Mouse (Mus musculus): ENCODE measurements at regions not wholly inside any gene's neighbourhood (a gene's known extent, or its start where the extent isn't known, plus 50 kb on each side); places are given as distances from the start of the nearest gene placed in this dataset.

GRCm38 (mm10) chr11:6988884-6989824 lies 74.1 kb upstream of the Adcy1 start:
- Histone ChIP-seq H3K9ac (ENCODE audit: low read length) (no peak overlapping the region), H3K9me3 (ENCODE audit: control insufficient read depth, low read length) (no peaks in the 10 kb centered on the region), H3K36me3 (ENCODE audit: control insufficient read depth, insufficient read depth, low read length) (no peaks in the 10 kb centered on the region), H3K4me3 (ENCODE audit: control insufficient read depth in 1 of 2, insufficient read depth in 1 of 2, low read depth in 1 of 2, low read length in 2 of 2) (no peak overlapping the region), H3K4me1 (ENCODE audit: control insufficient read depth in 2 of 2, insufficient read depth in 2 of 2, low read length in 2 of 2) (peaks cover 2% of the 10 kb centered on the region in 2 experiments; a peak in 2 of 4 replicates), H3K27ac (replicated peaks in 1 of 2; ENCODE audit: control insufficient read depth in 1 of 2, insufficient read depth in 1 of 2, low read depth in 2 of 2, low read length in 2 of 2) (no peak overlapping the region), H3K4me2 (ENCODE audit: low read length) (no peak overlapping the region), H3K27me3 (ENCODE audit: control insufficient read depth, insufficient read depth, low read length) (no peaks in the 10 kb centered on the region)
- 80% methylated on average over 8 of the region's 8 CpGs for WGBS
- ATAC-seq (ENCODE audit: insufficient number of reproducible peaks, insufficient read depth, low FRiP score, low read depth), result no peak

- ATAC-seq (ENCODE audit: insufficient number of reproducible peaks, insufficient read depth, low FRiP score, low read depth), result no peak
- Histone ChIP-seq H3K4me3 (ENCODE audit: control insufficient read depth in 1 of 2, insufficient read depth in 1 of 2, low read depth in 1 of 2, low read length in 2 of 2) (no peak overlapping the region), H3K4me2 (ENCODE audit: low read length) (no peak overlapping the region), H3K9ac (ENCODE audit: low read length) (no peak overlapping the region), H3K27me3 (ENCODE audit: control insufficient read depth, insufficient read depth, low read length) (no peaks in the 10 kb centered on the region), H3K4me1 (ENCODE audit: control insufficient read depth in 2 of 2, insufficient read depth in 2 of 2, low read length in 2 of 2) (no peaks in the 10 kb centered on the region), H3K9me3 (ENCODE audit: control insufficient read depth, low read length) (no peaks in the 10 kb centered on the region), H3K27ac (replicated peaks in 1 of 2; ENCODE audit: control insufficient read depth in 1 of 2, insufficient read depth in 1 of 2, low read depth in 2 of 2, low read length in 2 of 2) (no peak overlapping the region), H3K36me3 (ENCODE audit: control insufficient read depth, insufficient read depth, low read length) (no peaks in the 10 kb centered on the region)
- 63% methylated on average over 2 of the region's 2 CpGs for WGBS
Observed at GRCm38 (mm10) chr11:6987995-6988394, 75.3 kb upstream of the Adcy1 start.

- H3K4me2 ChIP-seq (ENCODE audit: low read length), result no peak overlapping the region
- no peak overlapping the region for H3K27ac ChIP-seq (replicated peaks in 1 of 2; ENCODE audit: control insufficient read depth in 1 of 2, insufficient read depth in 1 of 2, low read depth in 2 of 2, low read length in 2 of 2)
- no peaks in the 10 kb centered on the region for H3K27me3 ChIP-seq (ENCODE audit: control insufficient read depth, insufficient read depth, low read length)
- WGBS, result 68% methylated on average over 1 of the region's 1 CpGs
- H3K4me3 ChIP-seq (ENCODE audit: control insufficient read depth in 1 of 2, insufficient read depth in 1 of 2, low read depth in 1 of 2, low read length in 2 of 2), result no peak overlapping the region
- no peaks in the 10 kb centered on the region for H3K36me3 ChIP-seq (ENCODE audit: control insufficient read depth, insufficient read depth, low read length)
- no peaks in the 10 kb centered on the region for H3K9me3 ChIP-seq (ENCODE audit: control insufficient read depth, low read length)
- no peaks in the 10 kb centered on the region for H3K4me1 ChIP-seq (ENCODE audit: control insufficient read depth in 2 of 2, insufficient read depth in 2 of 2, low read length in 2 of 2)
- H3K9ac ChIP-seq (ENCODE audit: low read length), result no peak overlapping the region
- no peak for ATAC-seq (ENCODE audit: insufficient number of reproducible peaks, insufficient read depth, low FRiP score, low read depth)
Observed at GRCm38 (mm10) chr11:6987105-6987504, 76.2 kb upstream of the Adcy1 start.

GRCm38 (mm10) chr11:6982076-6982475 lies 81.2 kb upstream of the Adcy1 start:
- H3K4me1 ChIP-seq (ENCODE audit: control insufficient read depth in 2 of 2, insufficient read depth in 2 of 2, low read length in 2 of 2), result no peaks in the 10 kb centered on the region
- H3K36me3 ChIP-seq (ENCODE audit: control insufficient read depth, insufficient read depth, low read length), result no peaks in the 10 kb centered on the region
- H3K4me3 ChIP-seq (ENCODE audit: control insufficient read depth in 1 of 2, insufficient read depth in 1 of 2, low read depth in 1 of 2, low read length in 2 of 2), result no peak overlapping the region
- no peaks in the 10 kb centered on the region for H3K27me3 ChIP-seq (ENCODE audit: control insufficient read depth, insufficient read depth, low read length)
- WGBS, result 85% methylated on average over 7 of the region's 7 CpGs
- H3K9ac ChIP-seq (ENCODE audit: low read length), result no peak overlapping the region
- no peak overlapping the region for H3K27ac ChIP-seq (replicated peaks in 1 of 2; ENCODE audit: control insufficient read depth in 1 of 2, insufficient read depth in 1 of 2, low read depth in 2 of 2, low read length in 2 of 2)
- no peak for ATAC-seq (ENCODE audit: insufficient number of reproducible peaks, insufficient read depth, low FRiP score, low read depth)
- no peaks in the 10 kb centered on the region for H3K9me3 ChIP-seq (ENCODE audit: control insufficient read depth, low read length)
- no peak overlapping the region for H3K4me2 ChIP-seq (ENCODE audit: low read length)

- no peak overlapping the region for H3K4me3 ChIP-seq (ENCODE audit: control insufficient read depth in 1 of 2, insufficient read depth in 1 of 2, low read depth in 1 of 2, low read length in 2 of 2)
- no peak overlapping the region for H3K4me2 ChIP-seq (ENCODE audit: low read length)
- no peak for ATAC-seq (ENCODE audit: insufficient number of reproducible peaks, insufficient read depth, low FRiP score, low read depth)
- no peaks in the 10 kb centered on the region for H3K9me3 ChIP-seq (ENCODE audit: control insufficient read depth, low read length)
- no peak overlapping the region for H3K27ac ChIP-seq (replicated peaks in 1 of 2; ENCODE audit: control insufficient read depth in 1 of 2, insufficient read depth in 1 of 2, low read depth in 2 of 2, low read length in 2 of 2)
- H3K9ac ChIP-seq (ENCODE audit: low read length), result no peak overlapping the region
- WGBS, result 74% methylated on average over 3 of the region's 3 CpGs
- H3K36me3 ChIP-seq (ENCODE audit: control insufficient read depth, insufficient read depth, low read length), result no peaks in the 10 kb centered on the region
- no peaks in the 10 kb centered on the region for H3K27me3 ChIP-seq (ENCODE audit: control insufficient read depth, insufficient read depth, low read length)
- H3K4me1 ChIP-seq (ENCODE audit: control insufficient read depth in 2 of 2, insufficient read depth in 2 of 2, low read length in 2 of 2), result no peaks in the 10 kb centered on the region
Observed at GRCm38 (mm10) chr11:6979656-6980055, 83.6 kb upstream of the Adcy1 start.

- H3K36me3 ChIP-seq (ENCODE audit: control insufficient read depth, insufficient read depth, low read length), result no peaks in the 10 kb centered on the region
- WGBS, result 63% methylated on average over 1 of the region's 1 CpGs
- no peak overlapping the region for H3K27ac ChIP-seq (replicated peaks in 1 of 2; ENCODE audit: control insufficient read depth in 1 of 2, insufficient read depth in 1 of 2, low read depth in 2 of 2, low read length in 2 of 2)
- no peak overlapping the region for H3K4me3 ChIP-seq (ENCODE audit: control insufficient read depth in 1 of 2, insufficient read depth in 1 of 2, low read depth in 1 of 2, low read length in 2 of 2)
- ATAC-seq (ENCODE audit: insufficient number of reproducible peaks, insufficient read depth, low FRiP score, low read depth), result no peak
- H3K27me3 ChIP-seq (ENCODE audit: control insufficient read depth, insufficient read depth, low read length), result no peaks in the 10 kb centered on the region
- no peaks in the 10 kb centered on the region for H3K4me1 ChIP-seq (ENCODE audit: control insufficient read depth in 2 of 2, insufficient read depth in 2 of 2, low read length in 2 of 2)
- no peak overlapping the region for H3K9ac ChIP-seq (ENCODE audit: low read length)
- H3K4me2 ChIP-seq (ENCODE audit: low read length), result no peak overlapping the region
- no peaks in the 10 kb centered on the region for H3K9me3 ChIP-seq (ENCODE audit: control insufficient read depth, low read length)
Observed at GRCm38 (mm10) chr11:6969196-6969595, 94.1 kb upstream of the Adcy1 start.

GRCm38 (mm10) chr11:6966968-6967367 lies 96.3 kb upstream of the Adcy1 start:
- no peak for ATAC-seq (ENCODE audit: insufficient number of reproducible peaks, insufficient read depth, low FRiP score, low read depth)

GRCm38 (mm10) chr11:6964524-6964923 lies 98.8 kb upstream of the Adcy1 start:
- no peaks in the 10 kb centered on the region for H3K9me3 ChIP-seq (ENCODE audit: control insufficient read depth, low read length)
- ATAC-seq (ENCODE audit: insufficient number of reproducible peaks, insufficient read depth, low FRiP score, low read depth), result no peak
- H3K36me3 ChIP-seq (ENCODE audit: control insufficient read depth, insufficient read depth, low read length), result no peaks in the 10 kb centered on the region
- H3K4me2 ChIP-seq (ENCODE audit: low read length), result no peak overlapping the region
- H3K9ac ChIP-seq (ENCODE audit: low read length), result no peak overlapping the region
- 59% methylated on average over 2 of the region's 2 CpGs for WGBS
- H3K4me3 ChIP-seq (ENCODE audit: control insufficient read depth in 1 of 2, insufficient read depth in 1 of 2, low read depth in 1 of 2, low read length in 2 of 2), result no peak overlapping the region
- H3K4me1 ChIP-seq (ENCODE audit: control insufficient read depth in 2 of 2, insufficient read depth in 2 of 2, low read length in 2 of 2), result no peaks in the 10 kb centered on the region
- no peak overlapping the region for H3K27ac ChIP-seq (replicated peaks in 1 of 2; ENCODE audit: control insufficient read depth in 1 of 2, insufficient read depth in 1 of 2, low read depth in 2 of 2, low read length in 2 of 2)
- H3K27me3 ChIP-seq (ENCODE audit: control insufficient read depth, insufficient read depth, low read length), result no peaks in the 10 kb centered on the region

More at GRCm38 (mm10) chr11:6966968-6967367, 96.3 kb upstream of the Adcy1 start:
- Histone ChIP-seq H3K36me3 (ENCODE audit: control insufficient read depth, insufficient read depth, low read length) (no peaks in the 10 kb centered on the region), H3K9ac (ENCODE audit: low read length) (no peak overlapping the region), H3K9me3 (ENCODE audit: control insufficient read depth, low read length) (no peaks in the 10 kb centered on the region), H3K4me3 (ENCODE audit: control insufficient read depth in 1 of 2, insufficient read depth in 1 of 2, low read depth in 1 of 2, low read length in 2 of 2) (no peak overlapping the region), H3K4me1 (ENCODE audit: control insufficient read depth in 2 of 2, insufficient read depth in 2 of 2, low read length in 2 of 2) (no peaks in the 10 kb centered on the region), H3K4me2 (ENCODE audit: low read length) (no peak overlapping the region), H3K27me3 (ENCODE audit: control insufficient read depth, insufficient read depth, low read length) (no peaks in the 10 kb centered on the region), H3K27ac (replicated peaks in 1 of 2; ENCODE audit: control insufficient read depth in 1 of 2, insufficient read depth in 1 of 2, low read depth in 2 of 2, low read length in 2 of 2) (no peak overlapping the region)
- 82% methylated on average over 5 of the region's 5 CpGs for WGBS

All from heart, embryonic 14.5 days (tissue).